Mouse (Mus musculus) thymus, postnatal 36 days (tissue): Measurements from ENCODE around the gene Rbsn.
A peak's percentile ranks its signal among the peaks of the same experiment; 100 is the strongest.

Experiments
- DNase-seq, 2 experiments: peaks; one replicate each; pipeline ENCODE4 v3.0.0; 2022; ENCODE audit warnings: mixed read lengths in 2 of 2

Rbsn gene

GRCm38 (mm10) chr6:92214773-92215449, at the start of gene Rbsn:
Gene Rbsn (minus strand): TSS chr6:92214925.
- DNase-seq = peak; percentile 91 to 93

GRCm38 (mm10) chr6:92261162-92261843, 46.6 kb upstream of the Rbsn start:
- no peak for DNase-seq

GRCm38 (mm10) chr6:92255346-92255745, 40.6 kb upstream of the Rbsn start:
- DNase-seq = no peak

- no peak for DNase-seq
Observed at GRCm38 (mm10) chr6:92253253-92253870, 38.6 kb upstream of the Rbsn start.

GRCm38 (mm10) chr6:92247215-92247919, 32.6 kb upstream of the Rbsn start:
- no peak for DNase-seq

- no peak for DNase-seq
Observed at GRCm38 (mm10) chr6:92246335-92246734, 31.6 kb upstream of the Rbsn start.

- no peak for DNase-seq
Observed at GRCm38 (mm10) chr6:92244591-92244990, 29.9 kb upstream of the Rbsn start, which contains the start of gene Trh. Gene Trh (minus strand): TSS chr6:92244650.

GRCm38 (mm10) chr6:92241178-92241906, 26.6 kb upstream of the Rbsn start:
- peak; percentile 27 to 39 for DNase-seq

- no peak for DNase-seq
Observed at GRCm38 (mm10) chr6:92235036-92235435, 20.3 kb upstream of the Rbsn start.

- DNase-seq = no peak
Observed at GRCm38 (mm10) chr6:92231762-92232161, 17.0 kb upstream of the Rbsn start.

- no peak for DNase-seq
Observed at GRCm38 (mm10) chr6:92231356-92231755, 16.6 kb upstream of the Rbsn start.

GRCm38 (mm10) chr6:92229586-92229985, 14.9 kb upstream of the Rbsn start:
- DNase-seq = no peak

GRCm38 (mm10) chr6:92229103-92229502, 14.4 kb upstream of the Rbsn start:
- DNase-seq = no peak

GRCm38 (mm10) chr6:92224981-92225380, 10.3 kb upstream of the Rbsn start:
- DNase-seq = no peak

GRCm38 (mm10) chr6:92222021-92222420, 7.3 kb upstream of the Rbsn start:
- DNase-seq = no peak

- DNase-seq = no peak
Observed at GRCm38 (mm10) chr6:92221604-92222003, 6.9 kb upstream of the Rbsn start.

GRCm38 (mm10) chr6:92219445-92219844, 4.7 kb upstream of the Rbsn start:
- DNase-seq = no peak

GRCm38 (mm10) chr6:92214055-92214772, 511 bp downstream of the Rbsn start:
- DNase-seq = peak in 1 of 2 experiments; percentile 24

GRCm38 (mm10) chr6:92199414-92199813, 15.3 kb downstream of the Rbsn start:
- DNase-seq = no peak

- DNase-seq = no peak
Observed at GRCm38 (mm10) chr6:92184178-92184577, 30.5 kb downstream of the Rbsn start.

GRCm38 (mm10) chr6:92183621-92184131, 31.0 kb downstream of the Rbsn start, which contains the start of gene Mrps25:
Gene Mrps25 (minus strand): TSS chr6:92184033.
- peak; percentile 61 to 62 for DNase-seq

- no peak for DNase-seq
Observed at GRCm38 (mm10) chr6:92176450-92176849, 38.3 kb downstream of the Rbsn start.
